Mouse (Mus musculus) lung, adult 2 months (tissue): Measurements from ENCODE around the gene Ghr. TPM values are rescaled to one million over a fixed set of nuclear protein-coding genes. Genes with fewer than 3 reads are reported as not detected.
A peak's percentile ranks its signal among the peaks of the same experiment; 100 is the strongest.

Experiments
- DNase-seq: peaks from one replicate; pipeline ENCODE4 v3.0.0; 2022
- H3K4me1 ChIP-seq: fragments of 200-500 bp; 2 replicates; pipeline ENCODE4 v1.6.1; 2011; ENCODE audit warnings: low read length; ENCODE audit not compliant: control insufficient read depth, insufficient read depth
- H3K4me3 ChIP-seq: fragments of 200-500 bp; replicated peaks from 2 replicates; pipeline ENCODE3; 2011; ENCODE audit warnings: low read depth, mild to moderate bottlenecking, control low read depth, low read length; ENCODE audit errors: extremely low read depth
- CTCF ChIP-seq: fragments of 200-500 bp; IDR thresholded peaks from 2 replicates; pipeline ENCODE4 v1.5.1; 2011; ENCODE audit warnings: mild to moderate bottlenecking, low read length, control low read depth; ENCODE audit not compliant: insufficient read depth
- POLR2A ChIP-seq: fragments of 200-500 bp; IDR thresholded peaks from 2 replicates; pipeline ENCODE4 v1.6.1; 2011; ENCODE audit warnings: low read depth, mild to moderate bottlenecking, control low read depth, low read length, borderline replicate concordance; ENCODE audit errors: extremely low read depth
- WGBS: fragments of 180-500 bp; shearing (Covaris S2); methylation state at CpG from one replicate; pipeline ENCODE4 v1.1.7; 2018; 5-methylcytosine and 5-hydroxymethylcytosine counted together
- polyA plus RNA-seq: library from polyadenylated mRNA; depleted of rRNA; stranded (reverse); fragments of >200 nt; gene quantifications from 2 replicates; pipeline ENCODE4 v1.2.3, GENCODE M21; 2012

Ghr gene
- polyA plus RNA-seq, 1 experiment = 30.4 TPM

GRCm38 (mm10) chr15:3290435-3290834, 292.9 kb downstream of the Ghr start:
- 82% methylated on average over 3 of the region's 3 CpGs for WGBS
- no peaks in the 10 kb centered on the region for H3K4me1 ChIP-seq
- no peak for TF ChIP-seq POLR2A
- TF ChIP-seq CTCF = no peak
- H3K4me3 ChIP-seq = no peak overlapping the region
- DNase-seq = no peak

- H3K4me3 ChIP-seq = no peak overlapping the region
- TF ChIP-seq POLR2A (no peak), CTCF (no peak)
- H3K4me1 ChIP-seq = no peaks in the 10 kb centered on the region
- no peak for DNase-seq
These were observed 297.3 kb downstream of the Ghr start for GRCm38 (mm10) chr15:3286032-3286431.

- 90% methylated on average over 1 of the region's 1 CpGs for WGBS
- no peak for TF ChIP-seq POLR2A
- TF ChIP-seq CTCF = no peak
- no peak overlapping the region for H3K4me3 ChIP-seq
- DNase-seq = no peak
- peaks cover 2% of the 10 kb centered on the region; the same call in 1 of the 2 replicates for H3K4me1 ChIP-seq
These were observed 301.6 kb downstream of the Ghr start for GRCm38 (mm10) chr15:3281737-3282136.

GRCm38 (mm10) chr15:3281216-3281615, 302.1 kb downstream of the Ghr start:
- Histone ChIP-seq H3K4me3 (no peak overlapping the region), H3K4me1 (peaks cover 2% of the 10 kb centered on the region)
- no peak for DNase-seq
- TF ChIP-seq CTCF (no peak), POLR2A (no peak)

GRCm38 (mm10) chr15:3279242-3279641, 304.1 kb downstream of the Ghr start:
- Histone ChIP-seq H3K4me1 (peaks cover 3% of the 10 kb centered on the region), H3K4me3 (no peak overlapping the region)
- 74% methylated on average over 7 of the region's 7 CpGs for WGBS
- no peak for DNase-seq
- TF ChIP-seq CTCF = no peak
- no peak for TF ChIP-seq POLR2A

GRCm38 (mm10) chr15:3277391-3277790, 305.9 kb downstream of the Ghr start:
- no peak overlapping the region for H3K4me3 ChIP-seq
- TF ChIP-seq POLR2A = no peak
- peak; percentile 41 for TF ChIP-seq CTCF
- H3K4me1 ChIP-seq = peaks cover 8% of the 10 kb centered on the region
- DNase-seq = no peak
- 79% methylated on average over 2 of the region's 2 CpGs for WGBS

- no peak for DNase-seq
These were observed 310.1 kb downstream of the Ghr start for GRCm38 (mm10) chr15:3273191-3273590.

GRCm38 (mm10) chr15:3271216-3271615, 312.1 kb downstream of the Ghr start:
- DNase-seq = peak; percentile 37
- Histone ChIP-seq H3K4me3 (peak overlapping the region; percentile 92), H3K4me1 (peaks cover 12% of the 10 kb centered on the region)
- WGBS = 3% methylated on average over 6 of the region's 6 CpGs
- peak; percentile 38; the same call in 1 of the 2 replicates for TF ChIP-seq POLR2A
- no peak for TF ChIP-seq CTCF

More at GRCm38 (mm10) chr15:3273191-3273590, 310.1 kb downstream of the Ghr start:
- WGBS = 41% methylated on average over 1 of the region's 1 CpGs
- H3K4me1 ChIP-seq = peaks cover 14% of the 10 kb centered on the region
- H3K4me3 ChIP-seq = peak overlapping the region; percentile 52
- TF ChIP-seq CTCF = no peak
- no peak for TF ChIP-seq POLR2A

GRCm38 (mm10) chr15:3270646-3271077, 312.6 kb downstream of the Ghr start:
- WGBS = under 1% methylated on average over 12 of the region's 12 CpGs
- TF ChIP-seq POLR2A (peak; percentile 100), CTCF (no peak)
- Histone ChIP-seq H3K4me1 (peaks cover 12% of the 10 kb centered on the region), H3K4me3 (peak overlapping the region; percentile 92)
- DNase-seq = peak; percentile 89

- peak overlapping the region; percentile 43 for H3K4me3 ChIP-seq
- peak; percentile 34 for DNase-seq
These were observed 313.2 kb downstream of the Ghr start for GRCm38 (mm10) chr15:3269996-3270645.

More at GRCm38 (mm10) chr15:3269996-3270645, 313.2 kb downstream of the Ghr start:
- WGBS = 13% methylated on average over 6 of the region's 6 CpGs
- TF ChIP-seq CTCF = no peak
- no peak for TF ChIP-seq POLR2A
- H3K4me1 ChIP-seq = peaks cover 12% of the 10 kb centered on the region
